Mouse (Mus musculus): ENCODE results near the gene Sft2d2. TPM values are rescaled to one million over a fixed set of nuclear protein-coding genes. Genes with fewer than 3 reads are reported as not detected.

The Sft2d2 gene
- total RNA-seq (2023): 10 to 100 TPM; 55.5 to 56.0 TPM

GRCm38 (mm10) chr1:165193880-165194661 lies at the start of gene Sft2d2:
TSS of gene Sft2d2 (minus strand) at chr1:165194438.

GRCm38 (mm10) chr1:165236321-165237298 lies 42.4 kb upstream of the Sft2d2 start, which contains the start of gene Tiprl:
TSS of gene Tiprl (minus strand) at chr1:165236996.

GRCm38 (mm10) chr1:165160723-165161405 lies 33.4 kb downstream of the Sft2d2 start, which contains the start of gene Tbx19:
TSS of gene Tbx19 (minus strand) at chr1:165160773.

Other genes starting within 250 kb of the Sft2d2 start
- under 1 TPM; 0.31 to 0.67 TPM for gene Tbx19, start 33.7 kb downstream of the Sft2d2 start, total RNA-seq (2023)
- gene Tiprl, start 42.6 kb upstream of the Sft2d2 start, total RNA-seq (2023): 10 to 100 TPM; 29.7 to 38.1 TPM
- under 1 TPM in 1 of 2 experiments, not detected in 1; 0.13 TPM for gene Gpr161, start 101.4 kb upstream of the Sft2d2 start, total RNA-seq (2023)